Mouse (Mus musculus) right cerebral cortex, postnatal 14 days (tissue): ENCODE results near the gene Chst3.
"Not testable (repeated sequence)": the region's sequence is repeated elsewhere in the genome, so short reads cannot be mapped to it uniquely, and the experiment has no call there.

Experiments used
- DNase-seq: peaks from one replicate; pipeline ENCODE4 v3.0.0; 2022

Gene Chst3

DNA sequence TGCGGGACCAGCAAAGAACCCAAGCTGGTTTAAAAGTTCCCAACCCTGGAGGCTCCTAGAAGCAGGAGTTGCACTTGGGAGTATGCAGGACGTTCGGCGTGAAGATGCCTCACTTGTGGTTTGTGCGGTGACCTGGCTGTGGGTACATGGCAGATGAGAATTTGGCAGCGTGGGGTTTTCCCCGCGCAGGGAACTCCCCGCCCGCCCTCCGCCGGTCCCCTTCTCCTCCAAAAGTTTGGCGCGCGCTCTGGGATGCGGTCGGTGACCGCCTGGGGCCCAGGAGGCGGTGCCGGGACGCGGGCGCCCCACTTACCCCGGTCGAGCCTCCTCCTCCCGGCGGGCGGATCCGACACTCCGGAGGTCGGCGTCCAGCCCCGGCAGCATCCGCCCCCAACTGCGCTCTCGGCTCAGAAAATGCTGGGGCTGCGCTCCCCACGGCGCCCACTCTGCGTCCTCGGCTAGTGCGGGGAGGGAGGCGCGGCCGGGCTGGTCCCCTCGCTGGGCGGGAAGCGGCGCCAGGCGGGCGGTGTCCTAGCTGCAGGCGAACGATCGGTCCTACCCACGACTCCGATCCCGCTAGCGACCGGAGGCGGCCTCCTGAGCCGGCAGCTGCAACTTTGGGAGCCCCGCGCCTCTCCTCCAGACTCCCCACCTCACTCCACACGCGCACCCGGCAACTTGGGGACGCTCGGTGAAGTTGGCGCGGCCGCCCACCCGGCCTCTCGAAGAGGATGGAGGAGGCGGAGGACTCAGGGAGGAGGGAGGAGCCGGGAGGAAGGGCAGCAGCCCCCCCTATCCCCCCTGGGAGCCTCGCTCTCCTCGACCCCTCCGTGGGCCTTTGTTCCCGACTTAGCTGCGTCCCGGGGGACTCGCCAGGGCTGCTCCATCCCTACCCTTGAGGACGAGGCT lies at the start of gene Chst3:
TSS of gene Chst3 (minus strand) at position 670 of the 909 bp plus-strand sequence.
- peak; percentile 43 for DNase-seq

DNA sequence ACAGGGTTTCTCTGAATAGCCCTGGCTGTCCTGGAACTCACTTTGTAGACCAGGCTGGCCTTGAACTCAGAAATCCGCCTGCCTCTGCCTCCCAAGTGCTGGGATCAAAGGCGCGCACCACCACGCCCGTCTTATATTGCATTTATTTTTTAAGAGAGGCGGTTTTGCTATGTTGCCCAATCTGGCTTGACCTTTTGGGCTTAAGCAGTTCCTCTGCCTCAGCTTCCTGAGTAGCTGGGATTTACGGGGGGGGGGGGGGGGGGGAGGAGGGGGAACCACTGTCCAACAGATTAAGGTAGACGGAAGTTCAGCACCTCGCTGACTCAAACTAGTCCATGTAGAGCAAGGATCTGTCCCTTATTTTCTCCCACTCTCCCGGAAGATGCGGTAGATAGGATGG lies 49.7 kb upstream of the Chst3 start:
- DNase-seq: no peak

DNA sequence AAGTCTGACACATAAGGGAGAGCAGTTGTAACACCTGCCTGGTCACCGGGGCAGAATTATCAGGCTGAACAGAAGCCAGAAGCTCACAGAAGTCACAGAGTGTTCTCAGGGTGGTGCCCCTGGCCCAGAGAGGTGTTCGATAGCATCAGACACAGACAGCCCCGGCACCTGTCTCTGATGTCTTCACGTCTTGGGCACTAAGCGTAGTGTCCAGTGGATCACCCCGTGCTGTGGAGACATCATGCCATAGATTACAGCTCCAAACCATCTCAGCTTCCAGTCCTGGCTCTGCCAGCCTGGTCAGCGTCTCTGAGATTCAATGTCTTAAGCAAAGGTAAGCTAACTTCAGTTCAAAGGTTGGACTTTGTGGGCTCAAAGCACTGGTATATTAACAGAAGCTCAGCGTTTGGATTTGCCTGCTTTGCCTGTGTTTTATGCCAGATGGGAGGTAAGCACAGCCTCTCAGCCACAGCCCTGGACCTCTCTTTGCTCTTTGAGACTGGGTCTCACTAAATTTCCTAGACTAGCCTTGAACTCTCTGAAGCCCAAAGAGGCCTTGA lies 47.9 kb upstream of the Chst3 start:
- no peak for DNase-seq

DNA sequence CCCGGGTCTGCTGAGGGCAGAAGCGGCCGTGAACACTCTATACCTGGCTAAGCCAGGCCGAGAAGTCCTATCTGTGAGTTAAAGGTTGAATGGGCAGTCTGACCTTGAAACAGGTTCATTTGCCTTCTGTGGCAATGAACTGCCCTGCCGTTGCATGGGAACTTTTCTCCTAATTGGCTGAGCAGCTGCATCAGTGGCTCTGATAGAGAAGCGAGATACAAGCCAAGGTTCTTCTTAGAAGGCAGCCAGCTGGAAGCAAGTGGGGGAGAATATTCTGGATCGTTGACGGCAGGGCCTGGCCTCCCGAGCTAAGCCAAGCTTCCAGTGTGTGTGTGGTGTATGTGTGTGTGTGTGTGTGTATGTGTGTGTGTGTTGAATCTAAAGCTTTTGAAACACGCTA lies 46.2 kb upstream of the Chst3 start:
- DNase-seq: no peak

DNA sequence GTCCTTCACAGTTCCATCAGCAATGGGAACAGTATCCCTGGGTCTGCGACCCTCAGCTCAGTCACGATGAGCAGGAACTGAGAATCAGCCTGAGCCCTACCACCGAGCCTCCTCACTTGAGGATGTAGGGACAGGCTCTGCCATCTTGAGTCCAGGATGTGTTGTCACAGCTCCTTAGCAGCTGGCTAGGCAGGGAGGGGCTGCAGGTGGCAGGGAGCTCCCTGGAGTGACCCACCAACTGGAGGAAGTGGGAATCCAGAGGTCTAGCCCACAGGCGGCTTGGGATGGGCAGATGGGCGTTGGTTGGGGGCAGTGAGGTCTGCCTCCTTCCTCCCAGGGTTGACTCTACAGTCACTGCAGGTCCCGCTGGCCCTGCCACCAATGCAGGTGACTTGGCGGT lies 44.3 kb upstream of the Chst3 start:
- DNase-seq: no peak

DNA sequence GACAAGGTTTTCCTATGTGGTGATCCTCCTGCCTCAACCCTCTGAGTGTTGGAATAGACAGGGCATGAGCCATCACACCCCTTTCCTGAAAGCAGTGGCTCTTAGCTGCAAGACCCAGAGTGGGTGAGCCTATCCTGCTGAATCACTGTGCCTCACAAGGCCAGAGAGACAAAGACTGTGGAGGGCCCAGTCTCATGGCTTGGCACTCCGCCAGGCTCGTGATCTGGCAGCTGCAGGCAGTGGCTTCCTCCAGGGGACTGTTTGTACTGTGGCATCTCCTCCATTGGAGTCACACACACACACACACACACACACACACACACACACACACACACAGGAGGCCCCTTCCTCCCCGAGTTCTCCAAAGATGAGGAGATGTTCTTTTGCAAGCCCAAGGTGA lies 43.3 kb upstream of the Chst3 start:
- DNase-seq: peak; percentile 91

DNA sequence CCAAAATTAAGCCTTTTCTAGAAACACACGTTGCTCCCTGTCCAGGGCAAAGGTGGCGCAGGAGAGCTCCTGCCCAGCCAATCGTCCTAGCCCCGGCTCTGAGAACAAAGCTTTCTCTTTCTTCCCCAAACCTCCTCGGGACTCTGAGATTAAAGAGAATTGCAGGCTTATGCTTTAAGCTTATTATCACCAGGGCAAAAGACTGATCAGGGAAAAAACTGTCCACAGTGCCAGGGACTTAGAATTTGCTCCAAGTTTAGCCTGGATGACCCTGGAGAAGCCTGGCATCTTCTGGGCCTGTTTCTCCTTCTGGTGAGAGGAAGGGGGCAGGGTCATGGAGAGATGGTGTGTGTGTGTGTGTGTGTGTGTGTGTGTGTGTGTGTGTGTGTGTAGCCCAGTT lies 42.5 kb upstream of the Chst3 start:
- no peak for DNase-seq

DNA sequence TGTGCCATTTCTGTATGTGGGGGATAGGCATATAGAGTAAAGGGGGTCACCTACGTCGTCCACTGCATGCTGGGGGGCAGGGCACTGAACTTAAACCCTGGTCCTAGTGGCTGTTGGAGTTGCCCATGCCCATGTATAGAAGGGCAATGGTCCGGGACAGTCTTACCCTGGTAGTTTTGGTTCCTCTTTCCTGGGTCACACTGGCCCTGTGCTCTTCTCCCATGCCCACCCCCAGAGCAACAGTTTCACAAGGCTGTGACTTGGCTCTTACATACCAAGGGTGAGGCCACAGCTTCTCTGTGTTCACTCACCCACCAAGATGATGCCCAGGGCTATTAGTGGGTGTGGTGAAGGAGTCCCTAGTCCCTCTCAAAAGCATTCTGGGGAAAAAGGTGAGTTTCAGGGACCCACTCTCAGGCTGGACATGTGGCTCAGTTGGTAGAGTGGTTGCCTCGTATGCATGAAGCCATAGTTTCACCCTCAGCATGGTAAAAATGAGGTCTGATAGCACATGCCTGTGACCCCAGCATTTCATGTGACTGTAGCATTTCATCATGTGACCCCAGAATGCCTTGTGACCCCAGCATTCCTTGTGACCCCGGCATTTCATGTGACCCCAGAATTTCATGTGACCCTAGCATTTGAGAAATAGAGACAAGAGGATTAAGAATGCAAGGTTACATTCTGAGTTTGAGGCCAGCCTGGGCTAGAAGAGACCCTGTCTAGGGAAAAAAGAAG lies 41.7 kb upstream of the Chst3 start:
- no peak for DNase-seq

DNA sequence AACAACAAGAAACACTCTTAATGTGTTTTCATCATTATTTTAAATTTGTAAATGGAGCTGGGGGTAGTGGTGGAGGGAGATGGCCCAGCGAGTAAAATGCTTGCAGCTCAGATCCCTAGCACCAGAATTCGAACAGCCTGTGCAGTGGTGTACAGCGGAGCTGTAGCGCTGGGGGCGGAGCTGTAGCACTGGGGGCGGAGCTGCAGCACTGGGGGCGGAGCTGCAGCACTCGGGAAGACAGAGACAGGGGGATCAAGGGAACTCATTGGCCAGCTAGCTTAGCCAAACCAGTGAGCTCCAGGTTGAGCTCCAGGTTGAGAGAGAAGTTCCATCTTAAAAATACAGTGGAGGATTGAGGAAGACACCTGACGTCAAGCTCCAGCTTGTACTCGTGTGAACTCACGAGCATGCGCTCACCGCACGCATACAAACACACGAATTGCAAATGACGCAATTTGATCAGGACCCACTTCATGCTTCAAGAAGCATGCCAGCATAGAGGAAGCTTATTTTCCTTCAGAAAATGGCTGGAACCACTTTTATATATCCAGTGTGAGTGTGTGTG lies 38.3 kb upstream of the Chst3 start:
- no peak for DNase-seq

DNA sequence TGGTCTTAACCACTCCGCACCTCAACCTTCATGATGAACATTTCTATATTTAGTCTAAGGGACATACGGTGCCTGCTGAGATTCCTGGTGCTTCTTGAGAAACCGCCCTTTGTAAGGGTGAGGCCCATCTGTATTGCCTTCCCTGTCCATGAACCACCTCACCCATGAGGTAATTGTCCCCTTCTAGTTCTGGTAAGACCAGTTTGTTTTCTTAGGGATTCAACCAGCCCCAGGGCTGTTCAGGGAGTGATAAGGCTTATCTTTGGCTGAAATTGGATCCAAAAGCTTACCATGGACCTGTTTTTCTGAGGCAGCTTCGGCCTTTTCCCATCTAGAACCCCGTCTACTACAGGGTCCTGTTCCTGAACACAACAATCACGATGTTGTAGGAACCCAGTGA lies 37.0 kb upstream of the Chst3 start:
- no peak for DNase-seq

DNA sequence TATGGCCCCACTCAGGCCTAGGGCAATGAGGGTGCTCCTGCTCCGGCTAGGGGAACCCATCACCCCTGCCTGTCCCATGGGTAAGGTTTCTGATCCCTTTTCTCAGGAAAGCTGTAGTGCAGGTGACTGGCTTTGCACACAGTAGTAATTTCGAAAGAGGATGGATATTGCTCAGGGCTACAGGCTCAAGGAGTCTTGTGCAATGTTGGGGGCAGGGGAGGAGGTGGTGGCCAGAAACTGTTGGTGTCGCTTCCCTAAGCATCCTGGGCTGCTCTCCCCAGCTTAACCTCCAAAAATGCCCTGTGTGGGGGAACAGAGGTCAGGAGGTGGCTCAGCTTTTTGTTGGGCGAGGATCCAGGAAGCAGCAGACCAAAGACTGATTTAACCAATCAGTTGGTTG lies 33.5 kb upstream of the Chst3 start:
- DNase-seq: no peak

DNA sequence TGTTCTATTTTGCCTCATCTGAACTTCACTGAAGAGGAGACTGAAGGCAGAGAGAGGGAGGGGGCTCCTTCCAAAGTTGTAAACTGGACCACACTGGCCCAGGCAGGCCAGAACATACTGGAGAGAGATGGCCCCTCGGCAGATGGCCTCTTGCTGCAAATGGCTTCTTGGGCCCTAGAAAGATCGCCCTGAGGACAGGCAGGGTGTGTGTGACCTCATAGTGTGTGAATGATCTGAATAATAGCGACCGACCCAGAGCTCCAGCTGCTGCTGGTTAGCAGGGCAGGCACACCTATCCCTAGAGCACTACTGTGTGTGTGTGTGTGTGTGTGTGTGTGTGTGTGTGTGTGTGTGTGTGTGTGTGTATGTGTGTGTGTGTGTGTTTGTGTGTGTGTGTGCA lies 33.1 kb upstream of the Chst3 start:
- no peak for DNase-seq

DNA sequence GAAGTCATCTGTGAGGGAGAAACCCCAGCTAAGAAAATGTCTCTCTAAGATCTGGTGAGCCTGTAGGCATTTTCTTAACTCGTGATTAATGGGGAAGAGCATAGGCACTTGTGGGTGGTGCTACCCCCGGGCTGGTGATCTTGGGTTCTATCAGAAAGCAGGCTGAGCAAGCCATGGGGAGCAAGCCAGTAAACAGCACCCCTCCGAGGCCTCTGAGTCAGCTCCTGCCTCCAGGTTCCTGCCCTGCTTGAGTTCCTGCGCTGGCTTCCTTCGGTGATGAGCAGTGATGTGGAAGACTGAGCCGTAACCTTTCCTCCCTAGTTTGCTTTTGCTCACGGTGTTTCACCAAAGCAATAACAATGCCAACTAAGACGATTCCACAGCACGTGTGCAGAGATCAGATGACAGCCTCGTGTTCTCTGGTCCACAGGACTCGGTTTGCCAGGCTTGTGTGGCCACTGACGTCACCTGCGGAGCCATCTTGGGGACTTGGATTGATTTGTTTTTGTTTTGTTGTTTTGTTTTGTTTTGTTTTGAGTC lies 31.4 kb upstream of the Chst3 start:
- DNase-seq: no peak

DNA sequence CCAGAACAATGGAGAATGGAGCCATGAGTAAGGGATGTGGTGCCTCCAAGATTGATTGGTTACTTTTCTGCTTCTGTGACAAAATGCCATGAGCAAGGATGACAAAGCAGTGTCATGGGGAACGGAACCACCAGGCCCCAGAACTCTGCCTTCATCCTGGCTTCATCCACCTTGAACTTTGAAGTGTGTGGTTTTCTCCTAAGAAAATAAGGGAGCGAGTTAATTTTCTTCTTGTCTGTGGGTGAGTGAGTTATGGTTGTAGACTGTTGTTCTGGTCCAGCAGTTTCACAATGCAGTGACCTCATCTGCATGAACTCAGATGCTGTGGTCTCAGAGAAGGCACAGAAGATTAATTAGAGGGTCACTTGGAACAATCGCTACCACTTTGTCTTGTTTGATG lies 29.3 kb upstream of the Chst3 start:
- DNase-seq: not testable (repeated sequence)

DNA sequence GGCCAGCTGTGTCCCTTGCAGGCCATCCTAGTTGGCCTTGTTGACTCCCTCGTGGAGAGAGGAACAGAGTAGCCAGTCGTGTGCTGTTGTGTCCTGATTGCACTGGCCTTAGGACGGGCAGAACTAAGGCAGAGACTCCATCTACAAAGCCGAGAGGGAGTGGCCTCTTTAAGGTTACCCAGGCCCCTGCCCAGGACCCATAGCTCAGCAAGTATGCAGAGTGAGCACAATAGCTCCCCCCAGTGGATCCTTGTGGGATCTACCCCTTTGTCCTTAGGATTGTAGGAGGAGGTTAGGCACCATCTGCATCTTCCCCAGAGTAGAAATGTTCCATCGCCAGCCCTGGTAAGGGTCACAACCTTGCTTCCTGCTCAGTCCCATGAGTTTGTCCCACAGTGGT lies 27.5 kb upstream of the Chst3 start:
- DNase-seq: peak; percentile 42

DNA sequence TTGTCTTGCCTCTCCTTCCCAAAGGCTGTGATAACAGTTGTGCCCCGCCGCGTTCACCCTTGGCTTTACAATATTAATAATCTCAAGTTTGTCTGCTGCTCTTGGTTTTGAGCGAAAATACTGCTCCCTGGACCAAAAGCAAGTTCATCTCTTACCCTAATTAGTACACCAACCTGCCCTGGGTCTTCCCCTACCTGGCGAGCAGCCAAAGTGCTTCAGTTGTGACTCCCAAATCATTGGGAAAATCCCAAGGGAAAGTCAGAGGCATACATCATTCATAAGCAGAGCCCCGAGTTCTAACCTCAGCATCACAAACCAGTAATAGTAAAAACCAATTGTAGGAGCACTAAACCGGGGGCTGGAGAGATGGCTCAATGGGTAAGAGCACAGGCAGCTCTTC lies 26.6 kb upstream of the Chst3 start:
- DNase-seq: no peak

DNA sequence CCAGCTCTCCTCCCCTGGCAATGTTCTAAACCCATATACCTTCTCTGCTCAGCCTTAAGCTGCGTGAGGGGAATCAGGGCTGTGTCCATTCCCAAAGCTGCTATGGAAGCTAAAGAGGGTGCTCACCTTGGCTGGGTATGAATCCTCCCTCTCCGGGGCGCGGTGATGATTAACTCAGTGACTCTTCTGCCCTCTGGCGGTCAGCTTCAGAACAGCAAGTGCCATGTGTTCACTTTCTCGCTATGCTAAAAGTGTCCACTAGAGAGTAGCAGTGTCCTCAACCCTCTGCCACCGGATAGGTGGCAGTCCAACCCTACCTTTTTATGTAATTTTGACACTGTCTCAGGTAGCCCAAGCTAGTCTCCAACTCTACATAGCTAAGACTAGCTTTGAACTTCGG lies 26.0 kb upstream of the Chst3 start:
- peak; percentile 94 for DNase-seq

DNA sequence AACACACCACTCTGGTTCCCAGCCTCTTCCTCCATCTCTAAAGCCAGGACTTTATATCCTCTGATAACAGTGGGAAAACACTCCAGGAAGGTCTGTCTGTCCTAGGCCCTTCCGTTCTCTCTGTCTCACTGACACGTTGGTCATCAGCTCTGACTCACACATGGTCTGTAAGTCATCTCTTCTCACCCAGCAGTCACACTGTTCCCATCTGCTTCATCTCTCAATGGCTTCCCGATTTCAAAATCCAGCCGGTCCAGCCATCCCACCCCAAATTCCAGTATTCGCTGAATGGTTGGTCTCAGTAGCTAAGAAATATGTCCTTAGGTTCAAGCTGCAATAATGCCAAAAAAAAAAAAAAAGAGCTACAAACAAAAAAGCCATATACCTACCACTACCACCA lies 24.9 kb upstream of the Chst3 start:
- no peak for DNase-seq

DNA sequence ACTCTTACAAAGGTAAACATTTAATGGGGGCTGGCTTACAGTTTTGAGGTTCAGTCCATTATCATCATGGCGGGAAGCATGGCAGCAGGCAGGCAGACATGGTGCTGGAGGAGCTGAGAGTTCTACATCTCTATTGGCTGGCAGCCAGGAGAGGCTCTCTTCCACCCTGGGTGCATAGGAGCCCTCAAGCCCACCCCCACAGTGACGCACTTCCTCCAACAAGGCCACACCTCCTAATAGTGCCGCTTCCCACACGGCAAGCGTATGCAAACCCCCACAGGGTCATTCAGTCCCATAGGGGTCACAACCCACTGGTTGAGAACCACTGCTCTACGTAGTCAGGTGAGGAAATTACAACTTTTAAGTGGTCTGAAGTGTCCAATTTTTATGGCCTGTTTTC lies 21.4 kb upstream of the Chst3 start:
- DNase-seq: no peak

DNA sequence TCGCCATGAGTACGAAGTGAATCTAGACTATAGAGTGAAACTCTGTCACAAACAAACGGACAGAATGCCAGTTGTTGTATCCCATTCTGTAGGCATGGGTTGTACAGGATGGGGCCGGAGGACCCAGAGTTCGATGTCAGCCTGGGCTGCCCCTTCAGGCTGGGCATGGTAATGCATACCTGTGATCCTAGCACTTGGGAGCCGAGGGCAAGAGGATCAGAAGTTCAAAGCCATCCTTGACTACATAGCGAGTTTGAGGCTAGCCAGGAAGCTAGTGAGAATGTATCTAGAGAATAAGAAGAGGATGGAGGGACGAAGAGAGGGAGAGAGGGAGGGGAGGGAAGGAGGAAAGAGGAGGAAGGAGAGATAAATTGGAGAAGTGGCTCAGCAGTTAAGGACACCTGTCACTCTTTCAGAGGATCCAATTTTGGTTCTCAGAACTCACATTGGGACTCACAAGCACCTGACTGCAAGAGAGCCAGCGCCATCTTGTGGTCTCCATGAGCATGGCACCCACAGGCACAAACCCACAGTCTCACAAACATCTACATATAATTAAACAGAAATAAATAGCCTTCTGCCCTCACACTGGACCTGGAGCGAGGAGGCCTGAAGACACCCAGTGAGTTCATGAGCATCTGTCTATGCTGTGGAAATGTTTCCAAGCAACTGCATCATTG lies 18.6 kb upstream of the Chst3 start:
- DNase-seq: peak; percentile 54

DNA sequence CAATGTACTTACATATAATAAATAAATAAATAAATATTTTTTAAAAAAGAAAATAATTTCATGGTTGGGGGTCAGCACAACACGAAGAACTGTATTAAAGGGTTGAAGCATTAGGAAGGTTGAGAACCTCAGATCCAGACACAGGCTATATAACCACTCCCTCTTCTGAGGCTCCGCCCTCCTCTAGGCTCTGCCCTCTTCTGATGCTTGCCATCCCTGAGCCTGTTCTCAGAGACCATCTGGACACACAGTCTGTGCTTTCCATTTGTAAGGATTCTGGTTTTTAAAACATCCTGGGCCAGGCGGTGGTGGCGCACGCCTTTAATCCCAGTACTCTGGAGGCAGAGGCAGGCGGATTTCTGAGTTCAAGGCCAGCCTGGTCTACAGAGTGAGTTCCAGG lies 16.8 kb upstream of the Chst3 start:
- not testable (repeated sequence) for DNase-seq

DNA sequence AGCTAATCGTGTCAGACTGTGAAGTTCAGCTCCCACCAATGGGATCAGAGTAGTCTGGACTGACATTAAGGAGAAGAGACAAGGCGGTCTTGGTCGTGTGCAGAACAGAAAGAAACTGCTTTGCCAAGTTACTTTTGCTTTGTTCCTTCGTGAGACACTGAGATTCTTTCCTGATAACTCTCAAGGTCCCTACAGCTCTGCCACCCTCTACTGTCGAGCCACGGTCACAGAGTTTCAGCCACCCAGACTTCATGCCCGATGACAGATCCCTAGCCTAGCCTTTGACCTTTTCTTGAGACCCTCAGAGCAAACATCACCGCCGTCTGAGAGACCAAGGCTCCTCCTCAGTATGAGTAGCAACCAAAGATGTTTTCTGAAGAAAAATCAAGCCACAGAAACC lies 14.9 kb upstream of the Chst3 start:
- DNase-seq: no peak
